Mouse (Mus musculus) forebrain, embryonic 11.5 days (tissue): Measurements from ENCODE around the gene Cenpt. TPM values are rescaled to one million over a fixed set of nuclear protein-coding genes. Genes with fewer than 3 reads are reported as not detected.
"Not testable (repeated sequence)": the region's sequence is repeated elsewhere in the genome, so short reads cannot be mapped to it uniquely, and the experiment has no call there.

Experiments
- ATAC-seq: fragments of 200-750 bp; cut with Nextera tagmentation; replicated peaks from 2 replicates; pipeline ENCODE4 v1.8.0; 2017; ENCODE audit warnings: moderate TSS enrichment; ENCODE audit not compliant: low FRiP score
- DNase-seq: peaks from one replicate; pipeline ENCODE4 v3.0.0-alpha.2; 2017; ENCODE audit warnings: low spot score
- H3K27ac ChIP-seq: fragments of 300-500 bp; sonication (generic); 2 replicates; pipeline ENCODE4 v1.5.1; 2014; ENCODE audit warnings: low read depth, low read length
- H3K27me3 ChIP-seq: fragments of 300-500 bp; sonication (generic); 2 replicates; pipeline ENCODE4 v1.6.1; 2014; ENCODE audit warnings: mild to moderate bottlenecking, low read length, mixed read lengths; ENCODE audit not compliant: control insufficient read depth, insufficient read depth
- H3K36me3 ChIP-seq: fragments of 300-500 bp; sonication (generic); 2 replicates; pipeline ENCODE4 v1.6.1; 2014; ENCODE audit warnings: mild to moderate bottlenecking, low read length, moderate library complexity, mixed read lengths; ENCODE audit not compliant: control insufficient read depth, insufficient read depth
- H3K4me1 ChIP-seq: fragments of 300-500 bp; sonication (generic); replicated peaks from 2 replicates; pipeline ENCODE4 v1.6.1; 2014; ENCODE audit warnings: low read length, mixed read lengths; ENCODE audit not compliant: control insufficient read depth, insufficient read depth
- H3K4me2 ChIP-seq: fragments of 300-500 bp; sonication (generic); 2 replicates; pipeline ENCODE4 v1.6.1; 2014; ENCODE audit warnings: low read depth, mild to moderate bottlenecking, low read length, moderate library complexity, mixed read lengths; ENCODE audit not compliant: severe bottlenecking
- H3K4me3 ChIP-seq: fragments of 300-500 bp; sonication (generic); 2 replicates; pipeline ENCODE4 v1.5.1; 2014; ENCODE audit warnings: low read depth, low read length
- H3K9ac ChIP-seq: fragments of 300-500 bp; sonication (generic); 2 replicates; pipeline ENCODE4 v1.6.1; 2014; ENCODE audit warnings: low read length
- H3K9me3 ChIP-seq: fragments of 300-500 bp; sonication (generic); 2 replicates; pipeline ENCODE4 v1.6.1; 2016; ENCODE audit warnings: low read length, mixed read lengths; ENCODE audit not compliant: control insufficient read depth
- WGBS: fragments of 180-500 bp; shearing (Covaris S2); extraction: QIAGEN DNeasy Blood & Tissue Kit; methylation state at CpG from one replicate; pipeline ENCODE4 v1.1.7; 2014; 5-methylcytosine and 5-hydroxymethylcytosine counted together
- polyA plus RNA-seq: library from polyadenylated mRNA; unstranded; fragments of >200 nt; fragmentation: Nextera tagmentation; extraction: Ambion mirVana; gene quantifications from 2 replicates; pipeline ENCODE4 v1.2.1, GENCODE M21; 2014

Gene Cenpt
- polyA plus RNA-seq, 1 experiment from 2014 or later, result 59.7 TPM

DNA sequence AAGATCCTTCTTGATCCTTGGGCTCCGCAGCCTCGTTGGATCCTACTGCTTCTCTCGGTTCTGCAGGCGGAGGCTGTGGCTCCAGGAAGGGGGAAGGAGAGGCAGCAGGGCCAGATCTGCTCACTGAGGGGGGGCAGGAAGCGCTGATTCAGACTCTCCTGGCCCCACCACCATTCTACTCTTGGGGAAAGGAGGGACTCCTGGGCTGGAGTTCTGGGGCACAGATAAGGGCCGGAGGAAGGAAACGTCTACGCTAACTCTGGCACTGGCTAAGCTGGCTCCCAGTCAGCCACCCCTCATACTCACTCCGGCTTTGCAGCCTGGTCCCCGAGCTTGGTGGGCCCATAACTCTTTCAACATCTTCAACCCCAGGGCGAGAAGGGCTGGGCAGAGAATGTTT, 6.4 kb downstream of the Cenpt start:
- DNase-seq, result no peak
- Histone ChIP-seq H3K4me1 (no peaks in the 10 kb centered on the region), H3K4me2 (no peak overlapping the region), H3K27ac (no peak overlapping the region), H3K36me3 (peaks cover 18% of the 10 kb centered on the region), H3K9ac (no peak overlapping the region), H3K4me3 (no peak overlapping the region), H3K27me3 (no peaks in the 10 kb centered on the region), H3K9me3 (no peaks in the 10 kb centered on the region)
- 94% methylated on average over 11 of the region's 11 CpGs for WGBS
- ATAC-seq, result no peak

DNA sequence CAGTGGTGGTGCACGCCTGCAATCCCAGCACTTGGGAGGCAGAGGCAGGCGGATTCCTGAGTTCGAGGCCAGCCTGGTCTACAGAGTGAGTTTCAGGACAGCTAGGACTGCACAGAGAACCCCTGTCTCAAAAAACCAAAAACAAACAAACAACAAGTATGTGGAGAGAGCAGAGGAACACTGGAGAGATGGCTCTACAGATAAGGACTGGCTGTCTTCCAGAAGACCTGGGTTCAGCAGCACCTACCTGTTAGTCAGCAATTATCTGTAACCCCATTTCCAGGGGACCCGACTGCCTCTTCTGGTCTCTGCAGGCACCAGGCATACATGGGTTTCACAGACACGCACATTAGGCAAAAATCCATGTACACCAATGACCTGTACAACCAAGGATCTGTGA, 13.9 kb downstream of the Cenpt start:
- Histone ChIP-seq H3K4me3 (no peak overlapping the region), H3K9ac (no peak overlapping the region), H3K9me3 (no peaks in the 10 kb centered on the region), H3K4me2 (no peak overlapping the region), H3K27ac (no peak overlapping the region), H3K4me1 (no peaks in the 10 kb centered on the region), H3K36me3 (peaks cover 4% of the 10 kb centered on the region), H3K27me3 (no peaks in the 10 kb centered on the region)
- WGBS, result 93% methylated on average over 5 of the region's 5 CpGs
- no peak for ATAC-seq
- DNase-seq, result no peak

DNA sequence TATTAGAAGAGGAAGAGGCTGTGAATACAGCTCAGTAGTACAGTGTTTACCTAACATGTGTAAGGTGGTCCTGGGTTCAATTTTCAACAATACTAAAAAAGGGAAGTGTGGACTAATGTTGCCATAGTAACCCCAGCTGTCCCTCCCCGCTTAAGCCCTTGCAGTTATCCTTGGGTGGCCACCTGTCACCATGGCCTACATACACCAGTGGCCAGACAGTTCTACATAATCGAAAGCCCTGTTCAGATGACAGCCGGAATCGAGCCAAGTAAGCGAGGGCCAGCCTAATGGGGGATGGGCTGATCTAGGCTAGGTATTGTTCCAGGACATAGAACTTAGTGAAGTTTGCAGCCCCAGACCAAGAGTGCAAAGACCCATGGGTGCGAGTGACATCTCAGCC, 16.1 kb downstream of the Cenpt start:
- no peak for ATAC-seq
- H3K9me3 ChIP-seq, result no peaks in the 10 kb centered on the region
- H3K4me2 ChIP-seq, result no peak overlapping the region
- no peak overlapping the region for H3K4me3 ChIP-seq
- no peaks in the 10 kb centered on the region for H3K4me1 ChIP-seq
- no peak for DNase-seq
- H3K9ac ChIP-seq, result no peak overlapping the region
- H3K27me3 ChIP-seq, result no peaks in the 10 kb centered on the region
- no peaks in the 10 kb centered on the region for H3K36me3 ChIP-seq
- WGBS, result 90% methylated on average over 6 of the region's 6 CpGs
- H3K27ac ChIP-seq, result no peak overlapping the region

DNA sequence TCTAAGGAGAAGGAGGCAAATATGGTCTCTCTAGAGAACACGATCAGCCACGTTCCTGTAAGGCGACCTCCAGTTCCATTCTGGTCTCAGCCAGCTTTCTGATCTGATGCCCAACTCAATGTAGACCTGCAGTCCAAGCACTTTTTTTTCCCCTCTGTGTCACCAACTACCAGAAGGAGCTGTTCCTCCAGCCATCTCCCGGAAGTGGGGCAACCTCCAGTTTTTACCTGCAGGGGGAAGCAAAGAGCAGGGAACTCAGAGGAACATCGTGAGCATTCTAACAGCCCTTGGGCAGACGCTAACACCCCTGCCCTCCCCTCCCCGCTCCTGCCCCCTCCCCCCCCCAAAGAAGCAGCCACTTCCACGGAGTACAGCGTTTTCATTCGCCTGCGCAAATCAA, 17.8 kb downstream of the Cenpt start:
- ATAC-seq (0 out of 2 replicates have a peak, but pooled peaks have one; percentile 24), DNase-seq (peak; percentile 68)
- Histone ChIP-seq H3K4me3 (no peak overlapping the region), H3K9ac (no peak overlapping the region), H3K36me3 (no peaks in the 10 kb centered on the region), H3K27me3 (no peaks in the 10 kb centered on the region), H3K4me2 (no peak overlapping the region), H3K4me1 (no peaks in the 10 kb centered on the region), H3K9me3 (no peaks in the 10 kb centered on the region), H3K27ac (no peak overlapping the region)
- WGBS, result 33% methylated on average over 11 of the region's 11 CpGs

DNA sequence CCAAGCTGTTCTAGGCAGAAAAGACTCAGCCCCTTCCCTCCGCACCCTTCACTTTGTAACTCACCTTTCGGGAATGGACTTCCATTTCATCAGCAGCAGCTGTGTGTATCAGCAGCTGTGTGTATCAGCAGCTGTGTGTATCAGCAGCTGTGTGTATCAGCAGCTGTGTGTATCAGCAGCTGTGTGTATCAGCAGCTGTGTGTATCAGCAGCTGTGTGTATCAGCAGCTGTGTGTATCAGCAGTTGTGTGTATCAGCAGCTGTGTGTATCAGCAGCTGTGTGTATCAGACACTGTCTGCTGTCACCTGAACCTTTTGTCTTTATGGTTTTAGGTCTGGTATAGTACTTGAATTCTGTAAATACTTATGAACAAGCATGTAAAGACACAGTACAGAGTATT, 19.3 kb downstream of the Cenpt start:
- H3K27ac ChIP-seq, H3K9me3 ChIP-seq, H3K4me2 ChIP-seq, H3K27me3 ChIP-seq, DNase-seq, H3K4me1 ChIP-seq, H3K36me3 ChIP-seq, ATAC-seq, H3K9ac ChIP-seq, H3K4me3 ChIP-seq: not testable (repeated sequence)
- WGBS, result 88% methylated on average over 2 of the region's 2 CpGs

DNA sequence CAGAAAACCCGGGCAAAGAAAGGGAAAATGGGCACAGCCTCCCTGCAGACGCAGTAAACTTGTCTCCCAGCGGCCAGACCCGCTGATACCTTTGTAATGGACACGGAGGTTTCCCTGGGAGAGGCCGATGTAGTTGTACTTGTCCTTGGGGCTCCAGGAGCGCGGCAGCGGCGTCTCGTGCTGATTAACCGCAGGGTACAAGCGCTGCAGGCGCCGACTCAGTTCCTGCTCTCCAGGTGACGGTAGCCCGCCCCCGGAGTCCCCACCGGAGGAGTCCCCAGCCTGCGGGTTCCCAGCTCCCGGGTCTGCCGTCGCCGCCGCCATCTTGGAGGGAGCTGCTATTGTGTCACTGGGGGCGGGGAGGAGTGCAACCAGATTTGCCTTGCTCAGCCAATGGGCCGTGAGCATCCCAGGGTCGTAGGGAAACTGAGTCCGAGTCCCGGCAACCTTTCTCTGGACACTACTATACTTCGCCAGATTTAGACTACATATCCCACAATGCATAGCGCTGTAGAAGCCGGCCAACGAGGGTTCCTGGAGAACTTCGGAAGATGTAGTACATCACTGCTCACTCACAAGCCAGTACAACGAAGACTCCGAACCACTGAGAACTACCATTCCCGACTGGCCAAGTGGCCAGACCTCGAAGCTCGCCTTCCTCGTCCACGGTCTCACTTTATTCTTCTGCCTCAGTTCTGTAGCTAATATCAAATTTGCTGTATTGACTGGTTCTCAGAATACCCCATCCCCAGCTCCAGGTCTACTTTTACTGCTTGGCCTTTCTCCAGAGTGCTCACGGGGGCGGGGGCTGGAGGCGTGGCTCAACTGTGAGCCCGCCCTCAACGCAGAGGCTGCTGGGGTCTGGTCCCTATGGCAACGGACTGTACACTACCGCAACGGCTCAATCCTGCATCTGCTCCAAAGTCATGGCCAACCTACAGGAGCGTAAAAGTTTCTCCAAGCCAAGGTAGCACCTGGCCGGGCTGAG, 25.9 kb downstream of the Cenpt start, which contains the start of the genes Ranbp10 and Tsnaxip1:
Gene Ranbp10 (minus strand): TSS at position 490 of the 988 bp plus-strand sequence.
Gene Tsnaxip1 (plus strand): TSS at position 871 of the 988 bp plus-strand sequence.
- peak within 1 kb of the TSS; percentile 87 for H3K9ac ChIP-seq
- no peaks in the 10 kb centered on the region for H3K27me3 ChIP-seq
- H3K4me1 ChIP-seq, result peaks cover 10% of the 10 kb centered on the region; the same call in 1 of the 2 replicates
- ATAC-seq (peak; percentile 99), DNase-seq (peak; percentile 96)
- peak within 1 kb of the TSS; percentile 37; the same call in 1 of the 2 replicates for H3K27ac ChIP-seq
- peak within 1 kb of the TSS; percentile 83 for H3K4me3 ChIP-seq
- under 1% methylated on average over 52 of the region's 52 CpGs for WGBS
- no peaks in the 10 kb centered on the region for H3K9me3 ChIP-seq
- H3K4me2 ChIP-seq, result peak within 1 kb of the TSS; percentile 87
- H3K36me3 ChIP-seq, result peaks cover 6% of the 10 kb centered on the region; the same call in 1 of the 2 replicates

DNA sequence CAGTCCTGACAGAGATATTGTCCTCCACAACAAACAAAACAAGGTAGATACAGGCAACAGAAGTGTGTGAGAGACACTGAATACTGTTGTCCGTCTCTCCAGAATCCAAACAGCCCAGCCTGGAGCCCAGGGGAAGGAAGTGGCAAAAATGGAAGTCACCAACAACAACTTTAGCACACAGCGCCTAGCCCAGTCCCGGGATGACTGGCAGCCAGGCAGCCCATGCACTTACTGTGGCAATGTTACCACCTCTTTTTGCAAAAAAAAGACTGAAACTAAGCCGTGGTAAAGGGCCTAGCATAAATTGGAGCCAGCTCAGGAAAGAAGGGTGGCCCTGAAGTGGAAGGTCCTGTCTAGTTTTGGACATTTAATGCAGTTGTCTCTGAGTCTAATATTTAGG, 26.7 kb downstream of the Cenpt start:
- peak overlapping the region; percentile 87 for H3K4me2 ChIP-seq
- ATAC-seq (no peak), DNase-seq (no peak)
- 18% methylated on average over 4 of the region's 4 CpGs for WGBS
- H3K9me3 ChIP-seq, result no peaks in the 10 kb centered on the region
- H3K4me1 ChIP-seq, result peaks cover 10% of the 10 kb centered on the region; the same call in 1 of the 2 replicates
- peak overlapping the region; percentile 87 for H3K9ac ChIP-seq
- H3K27me3 ChIP-seq, result no peaks in the 10 kb centered on the region
- peaks cover 12% of the 10 kb centered on the region; the same call in 1 of the 2 replicates for H3K36me3 ChIP-seq
- H3K27ac ChIP-seq, result no peak overlapping the region
- H3K4me3 ChIP-seq, result peak overlapping the region; percentile 83

DNA sequence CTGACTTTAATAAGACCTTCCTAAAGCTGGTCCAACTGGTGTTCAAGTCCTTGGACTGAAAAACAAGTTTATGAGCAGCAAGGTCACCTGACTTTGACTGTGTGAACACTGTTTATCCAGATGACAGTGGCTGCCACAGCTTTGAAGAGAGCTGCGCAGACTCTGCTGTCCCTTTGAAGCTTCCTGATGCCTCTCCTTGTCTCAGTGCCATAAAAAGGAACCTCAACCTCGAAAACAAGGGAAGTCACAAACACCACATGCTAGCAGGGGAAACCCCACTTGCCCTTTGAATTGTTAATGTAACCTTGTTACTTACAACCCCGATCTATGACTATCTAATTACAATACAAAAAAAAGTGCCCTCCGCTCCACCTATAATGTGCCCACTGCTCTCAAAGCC, 27.6 kb downstream of the Cenpt start:
- 92% methylated on average over 4 of the region's 4 CpGs for WGBS
- H3K4me1 ChIP-seq, result peaks cover 10% of the 10 kb centered on the region; the same call in 1 of the 2 replicates
- H3K27me3 ChIP-seq, result no peaks in the 10 kb centered on the region
- peaks cover 12% of the 10 kb centered on the region; the same call in 1 of the 2 replicates for H3K36me3 ChIP-seq
- no peak overlapping the region for H3K27ac ChIP-seq
- H3K9me3 ChIP-seq, result no peaks in the 10 kb centered on the region
- H3K4me2 ChIP-seq, result no peak overlapping the region; the same call in 1 of the 2 replicates
- peak overlapping the region; percentile 83 for H3K4me3 ChIP-seq
- no peak for DNase-seq
- ATAC-seq, result no peak
- peak overlapping the region; percentile 87 for H3K9ac ChIP-seq
